Mouse (Mus musculus): ENCODE measurements around the gene Chrna10. TPM values are rescaled to one million over a fixed set of nuclear protein-coding genes. Genes with fewer than 3 reads are reported as not detected.

The Chrna10 gene
- total RNA-seq (2021), result not detected
- long read RNA-seq, experiment 1, result 0 reads
- long read RNA-seq, experiment 2, result 0 reads

GRCm38 (mm10) chr7:102116579-102117331 is at the start of gene Chrna10:
Gene Chrna10, minus strand, starts transcription at chr7:102116828.
- DNase-seq, result no peak

GRCm38 (mm10) chr7:102153691-102154090 is 37.1 kb upstream of the Chrna10 start:
- no peak for DNase-seq

- DNase-seq, result no peak
These were observed 21.3 kb upstream of the Chrna10 start for GRCm38 (mm10) chr7:102137898-102138297.

DNA sequence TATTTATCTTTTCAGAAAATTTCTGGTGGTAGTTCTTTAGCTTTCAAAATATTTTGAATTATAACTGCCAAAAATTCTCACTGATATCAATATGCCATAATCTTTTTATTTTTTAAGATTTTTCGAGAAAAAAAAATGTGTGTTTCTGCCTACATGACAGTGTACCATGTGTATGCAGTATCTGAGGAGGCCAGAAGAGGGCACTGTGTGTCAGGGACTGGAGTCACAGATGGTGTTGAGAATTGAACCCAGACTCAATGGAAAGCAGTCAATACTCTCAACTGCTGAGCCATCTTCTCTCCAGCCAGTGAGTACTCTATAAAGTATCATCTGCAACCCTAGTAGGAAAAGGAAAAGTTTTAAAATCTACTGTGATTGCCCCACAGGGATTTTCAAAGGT is 20.8 kb upstream of the Chrna10 start:
- no peak for DNase-seq

DNA sequence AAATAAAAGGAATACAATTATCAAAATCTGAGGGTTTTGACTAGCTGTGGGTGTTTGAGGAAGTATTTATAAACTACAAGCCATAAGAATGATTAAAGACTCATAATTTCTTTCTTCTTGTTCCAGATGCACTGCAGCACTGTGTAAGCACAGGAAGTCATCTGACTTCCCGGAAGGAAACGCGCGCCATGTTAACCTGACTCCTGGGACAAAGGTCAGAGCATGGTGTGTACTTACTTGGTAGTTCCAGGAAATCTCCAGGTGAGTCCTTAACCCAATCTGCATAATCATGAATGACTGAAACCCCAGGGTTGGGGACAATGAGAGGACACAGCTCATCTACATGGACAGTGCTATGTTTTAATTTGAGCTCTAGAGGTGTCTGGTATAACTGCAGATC is 15.8 kb upstream of the Chrna10 start:
- DNase-seq, result no peak

- no peak for DNase-seq
These were observed 3.7 kb upstream of the Chrna10 start for GRCm38 (mm10) chr7:102120326-102120725.

DNA sequence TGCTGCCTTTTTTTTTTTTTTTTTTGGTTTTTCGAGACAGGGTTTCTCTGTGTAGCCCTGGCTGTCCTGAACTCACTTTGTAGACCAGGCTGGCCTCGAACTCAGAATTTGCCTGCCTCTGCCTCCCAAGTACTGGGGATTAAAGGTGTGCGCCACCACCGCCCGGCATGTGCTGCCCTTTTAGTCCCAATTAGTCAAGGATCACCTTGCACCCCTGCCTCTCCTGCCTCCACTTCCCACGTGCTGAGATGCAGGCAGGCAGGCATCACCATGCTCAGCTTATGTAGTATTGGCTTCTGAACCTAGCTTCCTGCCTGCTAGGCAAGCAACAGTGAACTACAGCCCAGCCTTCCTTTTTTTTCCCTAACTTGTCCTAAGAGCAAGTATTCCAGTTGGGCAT is 754 bp upstream of the Chrna10 start:
- DNase-seq, result no peak

- DNase-seq, result no peak
These were observed 3.4 kb downstream of the Chrna10 start for GRCm38 (mm10) chr7:102113151-102113729.

GRCm38 (mm10) chr7:102109746-102110145 is 6.9 kb downstream of the Chrna10 start:
- no peak for DNase-seq

GRCm38 (mm10) chr7:102109171-102109570 is 7.5 kb downstream of the Chrna10 start, which contains the start of gene Art5:
Gene Art5, minus strand, starts transcription at chr7:102109489.
- DNase-seq, result no peak

DNA sequence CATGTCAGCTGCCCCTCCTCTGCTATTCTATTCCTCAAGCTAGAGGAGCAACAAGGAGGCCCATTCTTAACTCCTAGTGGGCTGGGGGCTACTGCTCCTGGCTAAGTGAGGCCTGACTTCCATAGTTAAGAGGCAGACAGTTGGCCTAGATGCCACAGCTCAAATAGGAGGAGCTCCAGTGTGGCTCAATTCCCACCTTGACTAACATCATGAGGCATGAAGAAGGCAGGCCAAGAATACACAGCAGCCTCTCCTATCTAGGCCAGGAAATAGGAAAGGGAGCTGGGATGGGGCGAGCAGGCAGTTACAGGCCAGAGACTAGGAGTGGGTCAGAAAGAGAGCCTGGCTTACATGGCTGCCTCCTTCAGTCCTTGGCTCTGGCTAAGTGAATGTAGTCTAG is 8.4 kb downstream of the Chrna10 start:
- no peak for DNase-seq

GRCm38 (mm10) chr7:102106700-102107141 is 9.9 kb downstream of the Chrna10 start:
- DNase-seq, result no peak

DNA sequence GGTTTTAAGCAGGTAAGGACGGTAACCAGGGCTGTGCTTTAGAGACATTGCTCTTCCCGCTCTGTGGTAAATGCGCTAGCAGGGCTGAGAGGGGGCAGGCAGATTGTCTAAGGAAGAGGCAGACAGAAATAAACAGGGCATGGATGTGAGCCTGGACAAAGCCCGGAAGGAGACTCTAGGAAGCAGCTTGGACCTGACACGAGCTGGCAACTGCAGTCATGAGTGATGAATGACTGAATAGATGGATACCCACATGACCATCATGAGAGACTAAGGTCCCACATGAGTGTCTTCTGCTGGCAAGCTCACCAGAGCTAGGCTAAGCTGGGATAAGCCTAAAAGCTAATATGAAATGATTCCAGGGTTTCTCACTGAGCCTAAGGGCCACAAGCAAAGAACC is 12.5 kb downstream of the Chrna10 start:
- DNase-seq, result no peak

GRCm38 (mm10) chr7:102103555-102103954 is 13.1 kb downstream of the Chrna10 start:
- no peak for DNase-seq

DNA sequence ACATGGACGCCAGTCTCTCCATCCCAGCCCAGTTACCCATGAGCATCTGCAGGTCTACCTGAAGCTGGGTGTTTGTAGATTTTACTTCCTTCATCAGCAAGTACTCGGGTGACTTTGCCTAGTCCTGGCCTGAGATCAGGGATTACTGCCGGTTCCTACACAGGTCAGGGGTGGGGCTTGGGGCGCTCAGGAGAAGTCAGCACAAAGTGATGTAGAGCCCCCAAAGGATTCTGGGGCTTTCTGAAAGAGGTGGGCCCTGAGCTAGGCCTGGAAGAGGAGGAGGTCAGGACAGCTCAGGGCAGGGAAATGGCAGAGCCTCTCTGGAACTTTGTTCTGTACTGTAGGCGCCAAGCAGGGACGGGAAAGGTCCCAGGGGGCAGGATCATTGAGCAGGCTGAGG is 13.9 kb downstream of the Chrna10 start:
- no peak for DNase-seq

GRCm38 (mm10) chr7:102102241-102102640 is 14.4 kb downstream of the Chrna10 start:
- no peak for DNase-seq

DNA sequence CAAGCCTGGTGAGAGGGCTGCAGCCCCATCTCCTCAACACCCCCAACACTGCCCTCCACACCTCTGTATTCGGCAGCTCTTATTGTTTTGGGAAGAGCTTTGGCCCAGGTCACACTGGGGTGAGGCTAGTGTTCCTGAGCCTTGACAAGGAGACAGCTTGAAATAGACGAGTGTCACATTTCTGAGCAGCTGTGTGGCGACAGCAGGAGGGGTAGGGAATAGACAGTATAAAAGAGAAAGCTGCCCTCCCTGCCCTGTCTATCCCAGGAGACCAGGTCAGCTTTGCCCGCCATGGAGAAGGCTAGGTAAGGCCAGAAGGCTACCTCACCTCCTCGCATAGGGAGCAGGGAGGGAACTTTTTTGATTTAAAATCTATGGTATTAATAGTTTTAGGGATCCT is 15.1 kb downstream of the Chrna10 start, which contains the start of gene Art1:
TSS of gene Art1 (plus strand) at position 257 of the 400 bp plus-strand sequence.
- DNase-seq, result peak; percentile 48

GRCm38 (mm10) chr7:102100868-102101267 is 15.8 kb downstream of the Chrna10 start:
- no peak for DNase-seq

DNA sequence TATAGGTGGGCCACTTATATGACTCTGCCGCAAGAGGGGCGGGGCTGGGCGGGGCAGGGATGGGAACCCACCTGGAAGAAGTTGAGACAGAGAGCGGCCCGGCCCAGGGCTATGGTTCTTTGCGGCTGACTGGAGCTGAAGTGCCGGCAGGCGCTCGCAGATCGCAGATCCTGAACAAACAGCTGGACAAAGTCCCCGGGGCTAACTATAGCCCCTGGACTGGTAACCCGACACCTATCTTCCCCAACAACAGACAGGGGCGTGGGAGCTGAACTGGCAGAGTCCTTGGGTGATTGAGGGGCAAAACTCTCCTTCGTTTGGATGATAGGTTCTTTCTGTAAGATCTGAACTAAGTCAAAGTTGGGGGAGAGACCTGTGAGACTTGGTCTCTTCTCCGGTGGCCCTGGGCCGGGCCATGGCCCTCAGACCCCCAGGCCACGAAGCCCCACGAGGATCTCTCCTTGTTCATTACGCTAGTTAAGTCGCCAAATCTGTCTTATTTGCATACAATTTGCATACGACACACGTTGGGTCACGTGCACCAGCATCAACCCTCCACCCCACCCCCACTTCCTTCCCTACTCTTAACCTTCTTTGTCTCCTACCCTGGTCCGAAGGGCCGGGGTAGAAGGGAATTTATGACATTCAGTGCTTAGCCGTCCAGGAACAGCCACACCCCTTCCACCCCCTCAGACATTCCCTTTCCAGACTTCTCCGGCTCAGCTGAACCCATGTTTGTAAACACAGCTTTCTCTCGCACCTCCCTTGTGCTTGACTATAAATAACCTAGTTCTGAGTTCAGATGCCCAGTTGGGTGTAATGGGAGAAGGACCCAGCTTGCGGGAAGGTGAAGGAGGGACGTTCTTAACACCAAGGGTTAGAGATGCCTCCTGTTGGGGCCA is 16.6 kb downstream of the Chrna10 start:
- no peak for DNase-seq

GRCm38 (mm10) chr7:102087336-102087735 is 29.3 kb downstream of the Chrna10 start:
- no peak for DNase-seq

DNA sequence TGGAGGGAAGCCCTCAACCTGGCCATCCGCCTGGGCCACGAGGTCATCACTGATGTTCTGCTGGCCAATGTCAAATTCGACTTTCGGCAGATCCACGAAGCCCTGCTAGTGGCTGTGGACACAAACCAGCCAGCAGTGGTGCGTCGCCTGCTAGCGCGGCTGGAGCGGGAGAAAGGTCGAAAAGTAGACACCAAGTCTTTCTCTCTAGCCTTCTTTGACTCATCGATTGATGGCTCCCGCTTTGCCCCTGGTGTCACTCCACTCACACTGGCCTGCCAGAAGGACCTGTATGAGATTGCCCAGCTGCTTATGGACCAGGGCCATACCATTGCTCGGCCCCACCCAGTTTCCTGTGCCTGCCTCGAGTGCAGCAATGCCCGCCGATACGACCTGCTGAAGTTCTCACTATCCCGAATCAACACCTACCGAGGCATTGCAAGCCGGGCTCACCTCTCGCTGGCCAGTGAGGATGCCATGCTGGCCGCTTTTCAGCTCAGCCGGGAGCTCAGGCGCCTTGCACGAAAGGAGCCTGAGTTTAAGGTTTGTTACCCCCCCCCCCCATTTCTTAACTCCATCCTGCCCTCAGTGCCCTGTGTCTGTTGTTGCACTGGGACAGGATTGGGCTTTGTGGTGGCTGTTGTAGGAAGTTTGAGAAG is 32.5 kb downstream of the Chrna10 start:
- DNase-seq, result no peak

- no peak for DNase-seq
These were observed 33.8 kb downstream of the Chrna10 start, which contains the start of gene Trpc2 for GRCm38 (mm10) chr7:102082816-102083215. Gene Trpc2, plus strand, starts transcription at chr7:102083116.

All from gastrocnemius, postnatal 10 days (tissue).